Mouse (Mus musculus): ENCODE data around the gene Tanc1.

Gene Tanc1

GRCm38 (mm10) chr2:59611831-59612732 is at the start of gene Tanc1:
Gene Tanc1 (plus strand): TSS chr2:59612042.
- CTCF ChIA-PET, result interaction anchor here (0.8 kb wide), 1 partner anchor 11 kb away, joined by 3 read pairs; no protein-coding TSS in a partner anchor

DNA sequence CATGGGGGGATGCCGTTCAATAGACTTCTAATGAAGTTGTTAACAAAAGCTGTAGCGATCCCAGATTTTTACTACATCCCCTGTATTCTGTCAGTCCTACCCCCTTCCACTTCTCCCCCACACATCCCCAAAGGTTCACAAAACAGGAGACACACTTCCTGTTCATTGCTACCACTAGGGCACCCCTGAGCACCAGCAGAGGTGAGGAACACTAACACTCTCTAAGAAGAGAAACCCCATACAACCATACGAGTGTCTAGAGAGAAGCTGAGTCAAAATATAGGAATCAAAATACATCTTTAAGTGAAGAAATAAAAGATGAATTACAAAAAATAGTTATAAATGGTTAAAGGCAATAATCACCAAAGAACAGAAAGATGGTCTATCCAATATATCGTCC is 49.6 kb upstream of the Tanc1 start:
- CTCF ChIA-PET, result no interaction called here

- CTCF ChIA-PET, result no interaction called here
Observed at GRCm38 (mm10) chr2:59562696-59563095, 49.1 kb upstream of the Tanc1 start.

GRCm38 (mm10) chr2:59564029-59564611 is 47.7 kb upstream of the Tanc1 start:
- CTCF ChIA-PET, result interaction anchor here (0.7 kb wide), 1 partner anchor 12 kb away, joined by 6 read pairs; no protein-coding TSS in a partner anchor

- CTCF ChIA-PET, result interaction anchor here (0.7 kb wide), 1 partner anchor 801 kb away, joined by 3 read pairs; no protein-coding TSS in a partner anchor
Observed at GRCm38 (mm10) chr2:59564947-59565346, 46.9 kb upstream of the Tanc1 start.

DNA sequence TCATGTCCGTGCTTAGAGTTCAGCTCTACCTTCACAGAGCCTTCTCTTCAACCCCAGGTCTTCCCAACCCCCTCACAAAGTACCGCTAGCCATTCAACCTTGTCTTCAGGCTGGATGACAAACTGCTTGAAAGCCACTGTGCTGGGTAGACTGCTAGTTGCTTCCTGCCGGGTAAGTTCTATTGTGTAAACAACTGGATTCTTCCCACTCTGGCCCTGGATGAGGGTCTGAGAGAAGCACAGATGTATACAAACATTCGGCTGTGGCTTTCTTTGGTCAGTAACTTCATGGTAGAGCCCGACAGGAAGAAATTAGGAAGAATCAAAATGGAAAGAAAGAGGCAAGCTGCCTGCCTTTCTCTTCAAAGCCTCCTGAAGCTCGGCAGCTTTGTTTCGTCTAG is 30.9 kb upstream of the Tanc1 start:
- CTCF ChIA-PET, result no interaction called here

DNA sequence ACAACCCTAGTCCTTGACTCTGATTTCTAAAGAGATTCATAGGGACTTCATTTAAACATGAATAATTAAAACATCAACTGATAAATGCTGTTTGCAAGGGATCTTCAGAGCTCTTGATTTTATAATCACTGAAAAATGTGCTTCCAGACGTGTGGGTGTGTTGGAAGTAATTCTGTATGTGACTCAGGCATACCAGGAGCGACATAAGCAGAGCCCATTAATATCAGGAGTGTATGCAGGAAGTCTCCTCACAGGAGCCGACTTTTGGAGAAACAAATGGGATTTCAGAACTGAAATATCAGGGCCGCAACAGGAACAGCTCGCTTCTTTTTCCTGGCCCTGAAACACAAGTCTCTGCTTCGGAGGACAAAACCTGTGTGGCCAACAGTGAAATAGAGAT is 27.9 kb upstream of the Tanc1 start:
- CTCF ChIA-PET, result no interaction called here

GRCm38 (mm10) chr2:59587387-59588095 is 24.3 kb upstream of the Tanc1 start:
- CTCF ChIA-PET, result no interaction called here

DNA sequence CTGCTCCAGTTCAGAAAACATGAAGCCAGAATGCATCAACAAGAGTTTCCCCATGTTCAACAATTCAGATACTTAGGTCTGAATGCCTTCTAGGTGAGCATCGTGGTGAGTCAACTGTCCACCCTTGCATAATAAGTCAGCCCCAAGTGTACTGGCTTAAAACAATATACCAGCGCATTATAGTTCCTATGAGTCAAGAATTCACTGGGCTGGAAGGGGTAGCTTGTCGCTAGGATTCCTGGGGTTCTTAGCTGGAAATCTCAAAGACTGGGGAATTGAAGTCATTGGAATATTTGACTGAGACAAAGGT is 23.8 kb upstream of the Tanc1 start:
- CTCF ChIA-PET, result no interaction called here

DNA sequence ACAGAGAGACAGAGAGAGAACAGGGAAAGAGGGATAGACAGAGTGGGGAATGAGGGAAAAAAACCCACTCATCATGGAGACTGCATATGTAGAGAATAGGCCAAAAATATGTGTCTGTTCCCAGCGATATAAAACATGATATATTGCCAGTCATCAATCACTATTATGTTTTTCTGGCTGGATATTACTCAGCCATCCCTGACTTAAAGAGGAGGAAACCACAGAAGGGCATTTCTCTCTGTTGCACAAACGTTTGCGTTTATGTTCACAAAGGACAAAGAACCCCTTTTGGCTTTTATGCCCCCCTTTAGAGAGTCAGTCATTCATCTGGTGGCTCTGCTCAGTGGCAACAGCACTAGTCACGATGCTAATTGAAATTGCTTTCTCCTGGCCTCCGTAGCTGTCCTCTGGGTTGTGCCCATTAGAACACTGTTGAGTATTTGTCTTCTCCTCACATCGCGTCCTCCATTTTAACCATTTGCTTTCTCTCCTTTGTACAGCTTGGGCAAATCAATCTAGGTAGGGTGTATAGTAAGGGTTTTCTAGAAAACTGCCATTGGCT is 18.4 kb upstream of the Tanc1 start:
- CTCF ChIA-PET, result no interaction called here

DNA sequence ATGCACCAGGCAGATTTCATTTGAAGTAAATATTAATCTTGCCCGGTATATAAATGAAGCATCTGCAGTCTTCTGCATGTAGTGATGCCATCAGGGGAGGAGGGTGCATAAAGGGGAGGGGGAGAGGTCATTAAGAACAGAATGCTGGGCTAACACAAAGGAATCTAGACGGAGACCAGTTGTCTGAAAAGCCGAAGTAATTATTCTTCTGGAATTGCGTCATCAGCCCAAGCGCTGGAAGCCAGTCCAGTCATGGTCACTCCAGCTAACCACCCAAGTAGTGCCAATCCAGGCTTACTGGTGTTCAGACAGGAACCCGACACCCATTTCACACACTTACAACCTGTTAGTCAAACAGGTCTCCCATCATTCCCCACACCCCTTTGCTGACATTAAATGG is 17.7 kb upstream of the Tanc1 start:
- CTCF ChIA-PET, result no interaction called here

GRCm38 (mm10) chr2:59596545-59596944 is 15.3 kb upstream of the Tanc1 start:
- CTCF ChIA-PET, result no interaction called here

DNA sequence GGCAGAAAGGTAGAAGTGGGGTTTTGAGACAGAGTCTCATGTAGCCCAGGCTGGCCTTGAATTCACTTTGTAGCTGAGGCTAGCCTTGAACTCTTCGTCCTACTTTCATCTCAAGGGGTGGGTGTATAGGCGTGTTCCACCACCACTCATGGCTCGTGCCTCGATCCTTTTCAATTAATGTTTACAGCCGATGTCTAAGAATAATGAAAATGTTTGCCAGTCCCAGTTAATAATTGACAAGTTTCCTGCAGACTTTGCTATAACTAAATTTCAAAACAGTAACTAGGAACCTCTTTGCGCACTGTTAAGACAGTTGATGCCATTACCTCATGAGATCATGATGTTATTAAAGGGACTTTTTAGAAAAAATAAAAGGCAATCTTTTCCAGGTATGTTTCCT is 13.6 kb upstream of the Tanc1 start:
- CTCF ChIA-PET, result no interaction called here

- CTCF ChIA-PET, result no interaction called here
Observed at GRCm38 (mm10) chr2:59598894-59599293, 12.9 kb upstream of the Tanc1 start.

DNA sequence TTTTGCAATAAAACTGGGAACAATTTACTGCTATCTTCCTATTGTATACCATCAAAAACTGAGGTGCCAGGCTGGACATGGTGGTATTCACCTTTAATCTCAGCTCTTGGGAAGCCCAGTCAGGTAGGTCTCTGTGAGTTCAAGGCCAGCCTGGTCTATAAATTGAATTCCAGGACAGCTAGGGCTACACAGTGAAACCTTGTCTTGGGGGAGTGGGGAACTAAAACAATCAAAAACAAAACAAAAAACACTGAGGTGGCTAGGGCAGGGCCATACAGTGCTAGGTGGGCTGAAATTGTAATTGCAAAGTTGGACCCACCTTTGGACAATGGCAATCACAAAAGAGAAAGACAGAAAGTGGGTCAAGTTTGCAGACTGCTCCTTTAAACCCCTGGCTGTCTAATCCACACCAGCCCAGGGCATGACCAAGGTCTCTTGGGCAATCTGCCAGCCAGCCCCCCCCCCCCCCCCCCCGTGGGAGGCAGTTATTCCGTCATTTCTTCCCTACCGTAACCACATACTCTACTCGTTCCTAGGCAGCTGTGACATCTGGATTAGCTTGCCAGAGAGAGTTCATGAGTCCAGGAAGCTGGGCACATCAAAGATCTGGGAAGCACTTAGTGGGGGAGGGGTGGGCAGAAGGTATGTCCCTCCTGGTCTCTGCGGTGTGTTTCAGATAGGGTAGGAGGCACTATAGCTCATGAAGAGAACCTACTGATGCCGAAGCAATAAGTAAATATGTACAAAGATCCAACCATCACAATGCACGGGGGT is 12.3 kb upstream of the Tanc1 start:
- CTCF ChIA-PET, result no interaction called here

GRCm38 (mm10) chr2:59600123-59600840 is 11.6 kb upstream of the Tanc1 start:
- CTCF ChIA-PET, result interaction anchor here (0.8 kb wide), 1 partner anchor 12 kb away, joined by 3 read pairs; no protein-coding TSS in a partner anchor

DNA sequence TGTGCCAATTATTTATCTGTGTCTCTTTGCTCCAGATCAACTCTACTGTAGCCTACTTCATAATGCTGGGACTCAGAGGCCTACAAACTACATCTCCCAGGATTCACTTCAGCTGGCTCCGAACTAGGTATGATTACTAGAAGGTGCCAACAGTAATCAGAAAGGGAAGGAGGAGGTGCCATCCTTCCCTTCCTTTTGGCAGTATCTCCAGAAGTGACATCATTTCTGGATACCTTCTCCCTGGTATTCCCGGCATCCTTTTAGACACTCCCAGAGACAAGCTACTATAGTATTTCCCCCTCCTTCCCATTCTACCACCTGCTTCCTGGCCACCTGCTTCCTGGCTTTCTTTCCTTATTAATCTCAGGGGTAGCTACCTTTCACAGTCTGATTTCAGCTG is 10.9 kb upstream of the Tanc1 start:
- CTCF ChIA-PET, result interaction anchor here (0.8 kb wide), 1 partner anchor 11 kb away, joined by 3 read pairs; no protein-coding TSS in a partner anchor

DNA sequence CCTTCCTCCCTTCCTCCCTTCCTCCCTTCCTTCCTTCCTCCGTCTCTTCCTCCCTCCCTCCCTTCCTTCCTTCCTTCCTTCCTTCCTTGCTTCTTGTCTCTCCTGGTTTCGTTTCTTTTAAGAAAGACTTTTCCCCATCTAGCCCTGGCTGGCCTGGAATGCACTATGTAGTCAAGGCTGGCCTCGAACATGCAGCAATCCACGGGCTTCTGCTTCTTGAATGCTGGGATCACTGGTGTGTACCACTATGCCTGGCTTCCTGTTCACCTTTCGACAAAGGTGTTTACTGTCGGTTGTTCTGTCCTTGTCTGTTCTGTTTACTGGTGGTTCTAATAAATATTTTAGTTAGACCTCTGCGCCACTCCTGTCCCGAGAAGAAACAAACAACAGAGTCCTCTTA is 10.4 kb upstream of the Tanc1 start:
- CTCF ChIA-PET, result interaction anchor here (0.8 kb wide), 1 partner anchor 11 kb away, joined by 3 read pairs; no protein-coding TSS in a partner anchor

DNA sequence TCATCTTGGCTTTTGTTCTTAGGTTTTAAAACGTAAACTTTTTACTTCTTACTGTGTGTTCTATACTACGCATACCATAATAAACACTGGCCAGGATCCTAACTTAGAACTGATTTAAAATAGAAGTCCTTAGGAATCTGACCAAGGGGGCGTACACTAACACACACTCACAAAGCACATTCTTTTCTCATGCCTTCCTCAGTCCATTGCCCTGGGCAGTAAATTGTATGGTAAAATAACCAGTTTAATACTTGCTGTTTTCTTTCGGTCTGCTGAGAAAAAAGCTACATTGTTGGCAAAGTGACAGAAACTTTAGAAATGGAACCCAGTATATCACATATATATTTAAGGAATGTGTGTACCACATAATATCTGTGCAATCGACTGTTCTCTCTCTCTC is 2.9 kb upstream of the Tanc1 start:
- CTCF ChIA-PET, result no interaction called here

DNA sequence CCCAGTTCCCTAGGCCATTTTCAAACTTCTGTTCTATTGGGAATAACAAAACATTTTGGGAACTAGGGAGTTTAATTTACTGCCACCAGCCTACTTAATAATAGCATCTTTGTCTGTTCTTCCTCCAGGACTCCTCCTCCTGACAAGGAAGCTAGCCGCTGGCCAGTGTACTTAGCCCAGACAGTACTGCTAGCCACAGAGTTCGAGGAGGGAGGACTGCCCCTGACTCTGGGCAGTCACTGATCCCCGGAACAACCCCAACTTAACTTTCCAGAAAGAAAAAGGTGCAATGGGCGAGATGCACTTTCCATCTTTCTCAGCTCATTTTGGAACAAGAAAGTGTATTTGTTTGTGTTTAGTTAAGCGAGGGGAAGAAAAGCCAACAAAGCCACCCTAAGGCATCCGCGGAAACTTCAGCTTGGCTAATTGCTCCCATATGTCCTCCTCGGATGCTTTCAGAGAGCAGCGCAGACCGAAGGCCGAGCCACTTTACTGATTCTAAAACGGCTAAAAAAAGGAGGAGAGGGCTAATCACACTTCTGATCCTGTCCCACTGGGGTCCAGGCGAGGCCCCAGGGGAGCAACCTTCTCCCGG is 529 bp upstream of the Tanc1 start:
- CTCF ChIA-PET, result no interaction called here

Measured in spleen, embryonic (tissue).